Mouse (Mus musculus) frontal cortex, adult 2 months (tissue): ENCODE data around the gene Gm20388. TPM values are rescaled to one million over a fixed set of nuclear protein-coding genes. Genes with fewer than 3 reads are reported as not detected.
"Not testable (repeated sequence)": the region's sequence is repeated elsewhere in the genome, so short reads cannot be mapped to it uniquely, and the experiment has no call there.

ENCODE experiments used
- DNase-seq, 2 experiments: peaks; one replicate each; pipeline ENCODE4 v3.0.0; 2022; ENCODE audit warnings: low spot score in 1 of 2; ENCODE audit errors: extremely low spot score in 1 of 2
- polyA plus RNA-seq: library from polyadenylated mRNA; depleted of rRNA; stranded (reverse); fragments of >200 nt; gene quantifications from 2 replicates; pipeline ENCODE4 v1.2.3, GENCODE M21; 2012

The Gm20388 gene
- polyA plus RNA-seq, 1 experiment = 22.2 TPM

DNA sequence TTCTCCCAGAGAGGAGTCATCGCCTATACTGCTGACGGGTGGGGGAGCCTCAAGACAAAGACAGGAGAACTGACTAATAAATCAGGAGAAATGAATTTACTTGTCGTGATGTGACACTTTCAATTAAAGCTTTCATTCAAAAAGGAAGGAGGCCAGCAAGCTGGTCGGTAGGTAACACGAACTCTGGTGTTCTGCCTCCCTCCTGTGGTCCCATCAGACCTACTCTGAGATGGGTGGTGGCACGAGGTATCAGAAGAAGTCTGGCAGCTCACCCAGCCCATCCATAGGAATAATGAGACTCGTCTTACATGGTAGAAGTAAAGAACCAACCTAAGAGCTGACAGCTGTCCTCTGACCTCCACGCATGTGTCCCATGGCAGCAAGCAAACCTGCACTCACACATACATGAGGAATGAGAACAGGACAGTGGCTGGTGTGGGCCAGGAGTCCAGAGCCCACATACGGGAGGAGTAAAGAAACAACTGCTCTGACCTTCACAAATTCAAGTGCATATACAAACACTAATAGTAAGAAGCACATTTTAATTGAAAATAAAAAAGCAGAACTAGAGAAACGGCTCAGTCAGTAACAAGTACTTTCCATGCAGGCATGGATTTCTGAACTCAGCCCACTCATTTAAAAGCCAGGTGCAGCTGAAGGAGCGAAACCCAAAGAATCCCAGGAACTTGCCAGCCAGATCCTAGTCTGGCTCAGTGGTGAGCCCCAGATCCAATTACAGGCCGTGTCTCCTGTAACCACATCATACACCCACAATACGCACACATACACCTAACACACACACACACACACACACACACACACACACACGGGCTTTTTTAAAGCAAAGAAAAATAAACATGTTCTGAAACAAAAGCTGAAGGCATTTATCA, 3093.6 kb downstream of the Gm20388 start:
- no peak for DNase-seq

DNA sequence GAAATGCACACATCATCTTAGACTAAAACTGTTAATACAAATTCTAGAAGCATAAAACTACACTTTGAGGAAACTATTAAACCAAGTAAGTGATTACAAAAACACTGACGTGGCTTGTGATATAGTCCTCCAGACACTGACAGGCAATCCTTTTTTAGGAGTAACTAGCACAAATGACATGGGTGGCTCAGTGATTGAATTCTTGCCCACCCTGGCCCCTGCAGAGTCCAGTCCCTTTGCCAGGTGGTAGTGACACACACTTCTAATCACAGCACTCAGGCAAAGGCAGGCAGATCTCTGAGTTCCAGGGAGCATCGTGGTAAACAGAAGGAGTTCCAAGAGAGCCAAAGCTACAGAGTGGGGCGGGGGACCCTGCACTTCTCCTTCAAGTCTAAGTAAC, 3094.7 kb downstream of the Gm20388 start:
- DNase-seq = no peak

DNA sequence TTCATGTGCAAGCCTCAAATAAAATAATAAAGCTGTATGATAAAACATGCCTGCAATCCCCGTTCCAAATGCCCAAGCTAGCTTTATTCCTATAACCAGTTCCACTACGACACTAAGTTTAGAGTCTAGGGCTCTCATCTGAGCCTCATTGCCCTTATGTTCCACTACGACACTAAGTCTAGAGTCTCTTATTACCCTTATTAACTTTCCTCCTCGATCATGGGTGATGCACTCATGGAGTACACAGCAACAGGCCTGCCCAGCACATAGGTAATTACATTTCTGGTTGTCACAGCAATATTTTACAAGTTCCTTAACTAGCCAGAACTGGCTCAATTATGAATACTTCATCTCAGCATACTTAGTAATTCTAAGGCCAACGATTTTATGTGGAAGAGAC, 3095.2 kb downstream of the Gm20388 start:
- DNase-seq = no peak

DNA sequence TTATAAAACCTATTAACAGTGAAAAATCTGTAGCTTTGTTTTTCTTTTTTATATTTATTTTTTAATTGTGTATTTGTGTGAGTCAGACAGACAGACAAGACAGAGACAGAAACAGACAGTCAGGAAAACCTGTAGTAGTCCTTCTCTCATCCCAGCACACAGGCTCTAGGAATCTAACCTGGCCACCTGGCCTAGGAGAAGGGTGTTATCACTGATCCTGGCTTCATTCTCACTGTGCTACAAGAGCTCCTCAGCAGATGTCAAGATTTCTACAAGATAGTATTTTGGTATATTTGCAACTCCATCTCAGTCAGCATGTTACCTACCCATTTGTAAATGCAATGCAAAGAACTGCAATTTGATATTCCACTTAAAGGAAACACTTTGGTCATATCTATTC, 3100.7 kb downstream of the Gm20388 start:
- no peak for DNase-seq

DNA sequence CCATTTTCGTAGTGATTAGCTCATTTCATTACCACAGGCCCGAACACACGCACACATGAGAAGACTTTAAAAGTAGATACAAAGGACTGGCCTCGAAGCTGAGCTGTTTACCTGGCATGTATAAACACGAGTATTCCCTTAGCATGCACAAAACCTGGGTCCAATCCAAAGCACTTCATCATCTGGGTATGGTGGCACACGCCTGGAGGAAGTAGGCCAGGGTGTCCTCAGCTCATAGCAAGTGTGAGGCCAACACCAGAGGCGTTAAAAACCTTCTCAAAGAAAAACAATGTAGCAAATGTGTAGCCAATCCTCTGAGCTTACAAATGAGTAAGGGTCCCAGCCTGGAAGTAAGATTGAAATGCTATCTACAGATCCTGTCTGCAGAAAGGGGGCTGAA, 3103.8 kb downstream of the Gm20388 start:
- DNase-seq = peak in 1 of 2 experiments; percentile 21

DNA sequence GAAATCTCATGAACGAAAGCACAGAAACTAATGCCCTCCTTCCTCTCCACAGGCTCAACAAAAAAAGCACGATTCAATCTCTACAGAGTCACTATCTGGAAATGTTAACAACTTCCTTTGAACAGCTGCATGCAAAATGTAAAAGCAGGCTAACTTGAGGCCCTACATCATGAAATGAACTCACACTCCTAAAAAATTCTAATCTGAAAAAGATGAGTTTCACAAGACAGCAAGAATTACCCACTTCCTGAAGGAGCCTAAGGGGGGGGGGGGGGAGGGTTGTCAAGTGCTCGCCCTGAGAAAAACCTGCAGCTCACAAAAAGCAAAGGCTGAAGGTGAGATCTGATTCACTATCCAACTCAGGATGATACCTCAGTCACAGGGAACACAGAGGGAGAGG, 3104.4 kb downstream of the Gm20388 start:
- DNase-seq = no peak

DNA sequence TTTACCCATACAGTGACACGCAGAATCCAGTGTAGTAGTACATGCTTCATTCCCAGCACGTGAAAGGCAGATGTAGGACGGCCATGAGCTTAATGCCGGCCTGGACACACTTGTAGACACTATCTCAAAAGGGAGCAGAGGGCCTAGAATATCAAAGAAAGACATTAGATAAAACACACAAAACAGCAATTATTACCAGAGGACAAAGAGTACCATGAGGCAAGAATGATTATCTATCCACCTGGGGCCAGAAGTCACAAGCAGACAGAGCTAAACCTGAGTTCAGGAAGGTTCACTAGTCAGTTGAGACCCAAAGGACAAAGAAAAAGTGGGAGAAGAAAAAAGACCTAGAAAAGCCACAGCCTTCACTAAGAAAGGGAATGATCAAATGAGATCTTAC, 3106.5 kb downstream of the Gm20388 start:
- no peak for DNase-seq

DNA sequence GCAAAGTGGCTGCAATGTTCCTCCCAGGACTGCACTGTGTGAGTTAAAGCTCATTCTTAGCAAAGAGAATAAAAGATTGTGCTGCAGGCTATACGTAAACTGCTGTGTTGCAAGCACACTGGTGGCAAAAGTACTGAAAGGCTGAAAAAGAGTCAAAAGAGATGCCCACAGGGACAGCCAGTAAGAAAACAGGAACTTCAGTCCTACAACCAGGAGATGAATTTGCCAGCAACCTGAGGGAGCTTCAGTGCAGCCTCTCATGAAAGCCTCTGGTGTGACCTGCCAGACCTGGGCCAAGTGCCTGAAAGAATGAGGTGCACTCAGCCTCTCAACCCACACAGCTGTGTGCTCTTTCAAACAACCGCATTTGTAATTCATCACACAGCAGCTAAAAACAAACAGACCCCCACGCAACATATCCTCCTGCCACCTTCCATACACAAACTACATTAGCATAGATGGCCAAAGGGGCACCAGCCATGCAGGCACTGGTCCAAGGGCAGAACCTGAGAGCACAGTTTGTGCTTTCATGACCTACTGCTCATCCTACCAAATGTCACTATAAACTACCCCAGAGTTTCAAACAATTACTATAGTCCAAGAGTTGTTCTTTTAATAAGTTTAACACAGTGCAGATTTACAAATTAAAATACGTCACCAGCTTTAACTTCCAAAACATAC, 3108.0 kb downstream of the Gm20388 start:
- DNase-seq = no peak

DNA sequence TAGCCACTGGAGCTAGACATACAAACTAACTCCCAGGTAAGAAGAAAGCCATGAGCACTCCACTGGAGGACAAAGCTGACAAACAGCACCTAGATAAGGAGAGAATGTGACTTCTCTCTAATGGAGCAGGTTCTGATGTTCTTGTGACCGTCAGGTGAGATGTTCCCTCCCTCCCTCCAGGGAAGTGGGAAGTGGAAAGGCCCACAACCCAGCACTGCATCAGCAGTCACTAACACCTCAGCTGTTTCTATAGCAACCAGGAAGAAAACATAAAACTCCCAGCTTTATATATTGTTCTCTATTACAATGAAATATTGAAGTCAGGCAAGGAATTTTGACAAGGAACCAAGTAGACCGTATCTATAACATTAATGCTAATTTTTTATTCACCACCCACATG, 3109.4 kb downstream of the Gm20388 start:
- no peak for DNase-seq

DNA sequence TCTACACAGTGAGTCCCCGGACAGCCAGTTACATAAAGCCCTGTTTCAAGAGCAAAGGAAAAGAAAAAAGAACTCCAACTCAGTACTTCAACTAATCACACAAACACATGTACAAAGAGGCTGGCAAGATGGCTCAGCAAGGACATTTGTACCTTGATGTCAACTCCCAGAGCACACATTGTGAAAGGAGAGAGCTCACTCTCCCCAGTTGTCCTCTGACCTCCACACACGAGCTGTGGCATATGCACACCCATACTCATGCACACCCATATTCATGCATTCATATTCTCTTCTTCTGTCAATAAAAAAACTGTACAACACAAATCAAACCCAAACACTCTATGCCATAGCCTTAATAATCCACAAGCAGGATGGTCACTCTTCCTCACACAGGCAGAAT, 3110.2 kb downstream of the Gm20388 start:
- no peak for DNase-seq

DNA sequence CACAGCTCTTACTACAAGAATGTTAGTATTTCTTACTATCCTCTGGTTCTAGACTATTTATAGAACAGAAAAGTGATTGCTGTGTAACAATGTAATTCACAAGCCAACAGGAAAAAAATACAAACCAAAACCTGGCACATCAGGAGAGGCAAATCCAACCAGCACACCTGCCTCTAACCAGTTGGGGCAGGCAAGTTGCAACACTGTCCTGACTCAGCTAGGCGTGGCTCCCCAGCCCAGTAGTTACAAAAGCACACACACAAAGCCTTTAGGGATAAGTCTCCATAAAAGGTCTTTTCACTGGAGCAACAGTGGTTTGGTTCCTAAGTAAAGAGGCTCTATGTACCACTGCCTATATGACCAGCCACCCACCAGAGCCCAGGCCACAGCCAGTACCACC, 3110.6 kb downstream of the Gm20388 start:
- no peak for DNase-seq

DNA sequence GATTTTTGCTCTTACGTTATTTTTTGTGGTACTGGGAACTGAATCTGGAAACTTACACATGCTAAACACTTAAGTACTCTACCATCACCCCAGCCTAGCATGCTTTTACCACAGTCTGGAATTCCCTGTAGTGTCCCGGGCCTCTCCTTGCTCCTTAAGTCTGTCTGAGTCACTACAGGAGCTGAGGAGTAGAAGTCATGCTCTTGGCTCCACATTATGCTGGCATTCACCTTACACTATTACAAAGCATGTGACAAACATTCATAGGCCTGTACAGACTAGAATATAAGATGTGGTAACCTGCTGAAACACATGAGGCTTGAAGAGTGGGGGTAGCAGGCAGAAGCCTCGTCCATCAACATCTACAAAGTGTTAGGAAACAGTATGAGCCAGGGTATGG, 3112.1 kb downstream of the Gm20388 start:
- DNase-seq = no peak

DNA sequence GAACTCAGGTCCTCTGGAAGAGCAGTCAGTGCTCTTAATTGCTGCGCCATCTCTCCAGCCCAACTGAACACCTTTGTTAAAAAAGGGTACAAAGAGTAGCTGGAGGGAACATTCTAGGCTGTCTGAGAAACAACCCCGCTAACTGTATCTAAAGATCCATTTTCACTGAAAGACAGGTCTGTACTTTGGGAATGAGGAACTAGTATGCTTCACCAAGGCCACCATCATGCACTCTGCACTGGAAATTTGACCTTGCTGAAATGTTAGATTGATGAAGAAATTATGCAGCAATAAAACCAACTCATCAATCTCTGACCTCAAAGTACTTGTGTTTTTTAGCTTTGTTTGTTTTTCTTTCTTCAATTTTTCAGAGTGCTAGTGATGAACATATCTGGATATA, 3113.6 kb downstream of the Gm20388 start:
- DNase-seq = no peak

DNA sequence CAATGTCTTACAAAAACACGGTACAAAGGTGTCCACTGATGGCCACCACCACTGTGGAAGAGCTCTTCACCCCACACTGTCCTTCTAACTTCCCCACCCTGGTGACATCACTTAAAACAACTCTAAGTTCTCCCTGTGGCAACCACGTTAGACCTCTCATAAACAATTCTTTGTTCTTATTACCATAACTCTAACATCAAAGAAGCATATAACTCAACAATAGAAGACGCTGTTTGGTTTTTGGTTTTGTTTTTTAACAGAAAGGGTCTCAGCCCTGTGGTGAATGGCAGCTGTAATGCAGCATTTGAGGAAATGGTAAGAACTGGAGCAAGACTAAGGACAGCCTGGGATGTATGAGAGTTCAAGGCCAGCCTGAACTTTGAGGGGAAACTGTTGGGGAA, 3115.3 kb downstream of the Gm20388 start:
- no peak for DNase-seq

DNA sequence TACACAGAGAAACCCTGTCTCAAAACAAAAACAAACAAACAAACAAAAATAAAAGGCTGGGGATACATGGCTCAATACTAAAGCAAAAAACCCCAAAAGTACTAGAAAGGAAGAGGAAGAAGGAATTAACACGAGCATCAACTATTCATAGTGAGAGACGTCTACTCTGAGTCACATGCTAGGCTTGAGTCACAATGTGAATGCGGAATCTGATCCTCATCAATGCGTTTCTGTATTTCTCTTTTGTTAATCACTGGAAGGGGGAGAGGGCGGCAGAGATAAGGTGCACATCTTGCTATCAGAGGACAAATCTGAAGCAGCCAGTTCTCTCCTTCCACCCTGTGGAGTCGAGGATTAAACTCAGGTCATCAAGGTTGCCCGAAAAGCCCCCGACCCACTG, 3117.1 kb downstream of the Gm20388 start:
- no peak for DNase-seq

DNA sequence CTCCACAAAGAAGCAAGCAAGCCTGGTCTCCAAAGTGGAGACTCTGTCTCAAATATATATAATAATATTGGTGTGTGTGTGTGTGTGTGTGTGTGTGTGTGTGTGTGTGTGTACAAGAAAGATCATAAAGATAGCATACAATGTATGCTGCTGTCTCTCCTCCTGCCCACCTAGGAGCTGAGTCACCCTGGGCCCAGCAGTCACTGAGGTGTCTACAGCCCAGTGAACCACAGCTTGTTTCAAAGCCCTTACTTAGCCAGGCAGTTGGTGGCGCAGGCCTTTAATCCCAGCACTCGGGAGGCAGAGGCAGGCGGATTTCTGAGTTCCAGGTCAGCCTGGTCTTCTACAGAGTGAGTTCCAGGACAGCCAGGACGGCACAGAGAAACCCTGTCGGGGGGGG, 3119.4 kb downstream of the Gm20388 start:
- not testable (repeated sequence) for DNase-seq

DNA sequence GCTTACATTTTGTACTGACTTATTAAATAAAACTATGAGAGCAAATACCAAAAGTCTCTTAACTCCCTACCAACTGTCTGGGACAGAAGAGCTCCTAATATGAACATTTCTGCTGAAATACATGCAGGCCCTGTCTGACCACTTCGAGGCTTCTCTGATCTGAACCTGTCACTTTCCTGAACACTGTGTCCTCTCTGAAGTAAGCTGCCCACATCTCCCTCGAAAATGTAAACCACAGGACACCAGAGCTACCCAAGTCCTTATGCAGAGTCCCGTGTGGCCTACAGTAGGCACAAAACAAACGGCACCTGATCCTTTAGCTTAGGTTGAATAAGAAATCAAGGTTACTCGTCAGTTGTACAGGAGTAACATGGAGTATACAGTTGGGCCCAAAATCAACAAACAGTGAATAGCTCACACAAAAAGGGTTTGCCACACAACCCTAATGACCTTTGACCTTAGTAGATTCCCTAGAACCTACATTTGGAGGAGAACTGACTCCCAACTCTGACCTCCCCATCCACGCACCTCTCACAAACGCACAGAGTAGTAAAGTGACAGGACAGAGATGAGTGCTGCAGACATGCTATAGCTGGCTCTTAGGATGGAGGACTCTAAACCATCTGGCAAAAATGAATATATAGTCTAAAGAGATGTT, 3120.8 kb downstream of the Gm20388 start:
- DNase-seq = no peak

DNA sequence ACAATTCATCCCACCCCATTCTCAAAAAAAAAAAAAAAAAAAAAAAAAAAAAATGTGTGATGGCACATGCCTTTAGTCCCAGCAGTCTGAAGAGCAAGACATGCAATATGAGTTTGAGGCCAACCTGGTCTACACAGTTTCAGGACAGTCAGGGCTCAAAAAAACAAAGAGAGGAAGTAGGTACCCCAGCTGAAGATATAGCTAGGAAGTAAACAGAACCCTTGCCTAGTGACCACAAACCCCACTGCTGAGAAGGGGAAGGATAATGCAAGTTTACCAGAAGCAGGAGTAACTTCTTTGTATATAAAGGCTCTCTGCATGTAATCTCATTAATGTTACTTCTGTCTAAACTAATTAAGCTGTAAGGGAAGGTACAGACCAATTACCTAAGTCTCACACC, 3122.1 kb downstream of the Gm20388 start:
- no peak for DNase-seq

DNA sequence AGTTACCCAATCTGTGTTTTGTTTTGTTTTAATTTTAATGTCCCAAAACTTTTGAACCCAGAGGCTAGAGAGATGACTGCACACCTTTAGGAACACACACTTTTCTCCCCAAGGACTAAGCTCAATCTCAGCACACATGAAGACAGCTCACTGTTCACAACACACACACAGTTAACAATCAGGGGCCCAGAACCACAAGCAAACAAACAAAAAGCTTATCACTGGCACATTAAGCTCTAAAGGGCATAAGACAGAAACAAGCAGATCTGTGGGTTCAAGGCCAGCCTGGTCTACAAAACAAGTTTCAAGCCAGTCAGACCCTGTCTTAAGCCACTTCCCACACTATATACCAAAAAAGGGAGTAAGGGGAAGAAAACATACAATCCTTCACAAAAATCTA, 3122.8 kb downstream of the Gm20388 start:
- no peak for DNase-seq

DNA sequence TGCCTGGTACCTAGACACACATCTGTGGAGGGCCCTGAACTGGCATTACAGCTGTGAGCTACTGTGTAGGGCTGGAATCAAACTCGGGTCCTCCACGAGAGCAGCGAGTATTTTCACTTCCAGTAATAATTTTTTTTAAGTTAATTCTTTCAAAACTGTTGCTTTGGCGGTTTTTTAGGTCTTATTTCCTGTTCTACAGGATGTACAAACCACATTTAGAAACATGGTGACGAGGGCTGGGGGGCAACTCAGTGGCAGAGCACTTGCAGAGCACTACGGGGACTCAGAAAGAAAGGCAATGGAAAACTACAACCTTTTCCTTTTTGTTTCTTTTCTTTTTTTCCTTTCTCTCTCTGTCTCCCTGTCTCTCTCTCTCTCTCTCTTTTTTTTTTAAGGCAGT, 3123.5 kb downstream of the Gm20388 start:
- DNase-seq = no peak

DNA sequence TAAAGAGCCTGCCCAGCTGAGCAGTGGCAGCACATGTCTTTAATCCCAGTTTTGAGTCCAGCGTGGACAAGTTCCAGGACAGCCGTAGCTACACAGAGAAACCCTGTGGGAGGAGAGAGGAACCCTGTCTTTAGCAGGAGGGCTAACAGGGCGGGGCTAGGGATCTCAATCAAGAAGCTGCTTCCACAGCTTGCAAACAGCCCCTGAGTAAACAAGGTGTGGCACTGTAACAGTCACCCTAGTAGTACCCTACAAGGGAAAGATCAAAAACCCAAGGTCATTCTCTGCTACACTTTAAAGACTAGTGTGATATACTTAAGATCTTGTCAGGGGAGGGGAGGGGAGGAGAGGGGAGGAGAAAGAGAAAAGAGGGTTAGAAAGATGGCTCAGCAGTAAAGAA, 3126.3 kb downstream of the Gm20388 start:
- DNase-seq = no peak

DNA sequence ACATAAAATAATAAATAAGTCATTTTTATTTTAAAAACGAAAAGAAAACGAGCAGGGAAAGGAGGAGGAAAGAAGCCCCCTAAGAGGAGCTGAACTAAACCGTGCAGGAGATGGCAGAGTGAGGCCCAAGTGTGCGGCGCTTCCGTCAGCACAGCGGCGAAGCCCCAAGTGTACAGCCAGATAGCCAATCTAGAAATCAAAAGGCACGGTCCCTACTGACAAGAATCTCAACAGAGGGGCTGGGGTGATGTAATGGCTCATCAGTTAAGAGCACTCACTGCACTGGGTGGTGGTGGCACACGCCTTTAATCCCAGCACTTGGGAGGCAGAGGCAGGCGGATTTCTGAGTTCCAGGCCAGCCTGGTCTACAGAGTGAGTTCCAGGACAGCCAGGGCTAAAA, 3126.8 kb downstream of the Gm20388 start:
- DNase-seq = no peak
